Mouse (Mus musculus) lung, postnatal 0 days (tissue): ENCODE results near the gene Reep3. TPM values are rescaled to one million over a fixed set of nuclear protein-coding genes. Genes with fewer than 3 reads are reported as not detected.

Source experiments
- ATAC-seq: fragments of 200-750 bp; cut with Nextera tagmentation; 2 replicates; pipeline ENCODE4 v1.8.0; 2017; ENCODE audit warnings: moderate library complexity
- DNase-seq: peaks from one replicate; pipeline ENCODE4 v3.0.0-alpha.2; 2016; ENCODE audit warnings: low spot score
- H3K27ac ChIP-seq: fragments of 300-500 bp; sonication (generic); 2 replicates; pipeline ENCODE4 v1.5.1; 2014; ENCODE audit warnings: antibody characterized with exemption, mild to moderate bottlenecking, low read length, mixed read lengths
- H3K27me3 ChIP-seq: fragments of 300-500 bp; sonication (generic); replicated peaks from 2 replicates; pipeline ENCODE4 v1.6.1; 2014; ENCODE audit warnings: low read length, mixed read lengths; ENCODE audit not compliant: insufficient read depth
- H3K36me3 ChIP-seq: fragments of 300-500 bp; sonication (generic); 2 replicates; pipeline ENCODE4 v1.6.1; 2014; ENCODE audit warnings: low read length, mixed read lengths; ENCODE audit not compliant: insufficient read depth
- H3K4me1 ChIP-seq: fragments of 300-500 bp; sonication (generic); 2 replicates; pipeline ENCODE4 v1.6.1; 2014; ENCODE audit warnings: antibody characterized with exemption, low read depth, low read length, mixed read lengths; ENCODE audit not compliant: insufficient read depth
- H3K4me2 ChIP-seq: fragments of 300-500 bp; sonication (generic); replicated peaks from 2 replicates; pipeline ENCODE4 v1.6.1; 2014; ENCODE audit warnings: low read depth, mild to moderate bottlenecking, low read length, moderate library complexity, mixed read lengths
- H3K4me3 ChIP-seq: fragments of 300-500 bp; sonication (generic); 2 replicates; pipeline ENCODE4 v1.5.1; 2014; ENCODE audit warnings: low read depth, low read length
- H3K9ac ChIP-seq: fragments of 300-500 bp; sonication (generic); replicated peaks from 2 replicates; pipeline ENCODE4 v1.6.1; 2014; ENCODE audit warnings: low read depth, mild to moderate bottlenecking
- H3K9me3 ChIP-seq: fragments of 300-500 bp; sonication (generic); 2 replicates; pipeline ENCODE4 v1.6.1; 2016; ENCODE audit warnings: low read length, mixed read lengths
- CTCF ChIP-seq: IDR thresholded peaks from 2 replicates; pipeline ENCODE4 v1.5.1; 2016; ENCODE audit warnings: antibody characterized with exemption, mild to moderate bottlenecking
- EP300 ChIP-seq: IDR thresholded peaks from 2 replicates; pipeline ENCODE4 v1.6.1; 2016; ENCODE audit warnings: antibody characterized with exemption, mild to moderate bottlenecking, control low read depth
- WGBS: fragments of 180-500 bp; shearing (Covaris S2); extraction: QIAGEN DNeasy Blood & Tissue Kit; methylation state at CpG from one replicate; pipeline ENCODE4 v1.1.7; 2014; 5-methylcytosine and 5-hydroxymethylcytosine counted together
- polyA plus RNA-seq: library from polyadenylated mRNA; unstranded; fragments of >200 nt; fragmentation: Nextera tagmentation; extraction: Ambion mirVana; gene quantifications from 2 replicates; pipeline ENCODE4 v1.2.1, GENCODE M21; 2015

Reep3 gene
- polyA plus RNA-seq, 1 experiment from 2014 or later, result 38.4 TPM

DNA sequence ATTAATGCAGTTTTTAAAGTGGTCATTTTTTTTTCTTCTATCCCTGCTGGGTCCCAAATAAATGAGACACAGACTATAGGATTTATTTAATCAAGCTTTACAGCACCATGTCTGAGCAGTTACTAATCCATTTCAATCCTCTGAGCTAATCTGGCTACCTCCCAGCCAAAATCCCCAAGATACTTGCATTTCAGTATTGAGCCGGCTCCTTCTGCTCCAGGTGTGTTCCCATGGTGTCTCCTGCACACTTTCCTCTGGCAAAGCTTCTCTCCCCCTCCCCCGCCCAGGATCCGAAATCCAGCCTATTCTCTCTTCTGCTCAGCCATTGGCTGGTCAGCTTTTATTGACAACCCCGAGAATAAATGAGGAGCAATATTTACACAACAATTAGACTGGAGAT is 122.3 kb downstream of the Reep3 start:
- DNase-seq, result no peak
- no peaks in the 10 kb centered on the region for H3K4me1 ChIP-seq
- TF ChIP-seq CTCF (no peak), EP300 (no peak)
- no peak overlapping the region for H3K27ac ChIP-seq
- H3K9ac ChIP-seq, result no peak overlapping the region
- H3K9me3 ChIP-seq, result no peaks in the 10 kb centered on the region
- no peak for ATAC-seq
- no peaks in the 10 kb centered on the region for H3K36me3 ChIP-seq
- 76% methylated on average over 4 of the region's 4 CpGs for WGBS
- no peak overlapping the region for H3K4me3 ChIP-seq
- H3K27me3 ChIP-seq, result no peaks in the 10 kb centered on the region
- H3K4me2 ChIP-seq, result no peak overlapping the region

DNA sequence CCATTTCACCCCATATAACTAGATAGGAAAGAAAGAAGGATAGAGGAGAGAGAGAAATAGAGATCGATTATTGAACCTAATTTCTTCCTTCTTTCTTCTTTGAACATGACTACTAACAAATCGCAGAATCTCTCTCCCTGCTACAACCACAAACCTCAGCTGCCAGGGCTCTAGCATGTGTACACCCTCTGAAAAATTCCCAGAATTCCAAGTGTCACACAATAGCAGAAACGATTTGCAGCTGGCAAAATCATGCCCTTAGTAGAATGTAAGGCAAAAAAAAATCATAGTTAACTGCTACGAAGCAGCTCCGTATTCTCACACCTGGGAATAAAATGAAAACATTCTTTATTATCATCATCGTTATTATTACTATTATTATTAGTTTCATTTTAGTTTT is 122.9 kb downstream of the Reep3 start:
- Histone ChIP-seq H3K9me3 (no peaks in the 10 kb centered on the region), H3K36me3 (no peaks in the 10 kb centered on the region), H3K4me1 (no peaks in the 10 kb centered on the region), H3K9ac (no peak overlapping the region), H3K4me2 (no peak overlapping the region), H3K27me3 (no peaks in the 10 kb centered on the region), H3K4me3 (no peak overlapping the region), H3K27ac (no peak overlapping the region)
- WGBS, result 64% methylated on average over 6 of the region's 6 CpGs
- no peak for ATAC-seq
- DNase-seq, result peak; percentile 36
- no peak for TF ChIP-seq EP300
- no peak for TF ChIP-seq CTCF

- Histone ChIP-seq H3K9ac (no peak overlapping the region), H3K4me2 (no peak overlapping the region), H3K36me3 (no peaks in the 10 kb centered on the region), H3K27ac (no peak overlapping the region), H3K4me1 (no peaks in the 10 kb centered on the region), H3K9me3 (no peaks in the 10 kb centered on the region), H3K27me3 (no peaks in the 10 kb centered on the region), H3K4me3 (no peak overlapping the region)
- ATAC-seq (no peak), DNase-seq (no peak)
- TF ChIP-seq EP300 (no peak), CTCF (no peak)
- 48% methylated on average over 2 of the region's 2 CpGs for whole genome bisulfite sequencing
These were observed 123.5 kb downstream of the Reep3 start for GRCm38 (mm10) chr10:66973274-66973673.

DNA sequence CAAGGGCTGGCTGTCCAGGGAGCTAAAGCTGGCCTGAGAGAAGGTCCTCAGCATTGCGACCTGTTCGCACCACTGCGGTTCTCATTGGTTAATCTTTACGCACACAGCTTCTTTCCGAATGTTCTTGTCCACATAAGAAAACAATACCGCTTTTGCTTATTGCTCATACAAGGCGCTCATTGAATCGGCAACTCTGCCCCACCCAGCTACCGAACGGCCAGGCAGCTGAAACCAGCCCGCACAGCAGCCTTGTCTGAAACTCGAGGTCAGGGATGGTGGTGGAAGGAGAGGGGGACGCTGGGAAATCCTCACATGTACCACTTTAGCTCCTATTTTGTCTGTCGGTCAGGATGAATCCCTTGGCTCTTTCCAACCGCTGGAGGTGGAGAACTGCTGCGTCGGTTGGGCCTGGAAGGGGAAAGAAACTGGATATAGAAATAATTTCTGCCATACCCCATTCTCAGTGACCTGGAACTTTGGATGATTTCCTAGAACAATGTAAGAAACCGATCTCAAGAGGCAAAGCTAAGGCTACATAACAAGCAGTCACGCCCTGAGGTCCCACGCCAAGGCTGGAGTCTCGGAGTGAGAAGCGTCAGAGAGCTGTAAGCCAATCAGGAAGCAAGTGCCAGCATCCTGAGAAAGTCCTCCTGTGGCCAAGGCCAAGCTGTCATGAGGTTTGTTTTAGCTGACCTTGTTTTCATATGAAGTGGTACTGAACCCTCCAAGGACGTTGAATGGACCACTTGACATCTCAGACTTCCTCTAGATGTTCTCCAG is 126.2 kb downstream of the Reep3 start:
- H3K36me3 ChIP-seq, result no peaks in the 10 kb centered on the region
- 89% methylated on average over 23 of the region's 23 CpGs for WGBS
- ATAC-seq, result no peak

DNA sequence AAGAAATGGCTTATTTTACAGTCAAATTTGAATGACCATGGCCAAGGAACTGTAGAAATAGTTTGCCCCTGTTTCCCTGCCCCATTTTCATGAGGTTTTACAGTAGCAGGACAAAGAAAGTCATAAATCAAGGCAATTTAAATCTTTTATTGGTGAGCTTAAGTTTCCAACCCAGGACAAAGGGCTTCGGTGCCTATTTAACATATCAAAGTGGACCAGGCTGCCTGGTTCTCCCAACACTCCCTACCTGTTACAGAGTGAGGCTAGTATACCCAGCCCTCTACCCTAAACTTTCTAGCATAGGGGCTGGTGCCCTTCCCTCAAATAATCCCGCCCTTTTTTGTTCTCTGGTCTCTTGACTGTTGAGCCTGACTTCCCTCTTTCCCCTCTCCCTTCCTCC is 127.2 kb downstream of the Reep3 start:
- WGBS, result 80% methylated on average over 2 of the region's 2 CpGs
- H3K9me3 ChIP-seq, result no peaks in the 10 kb centered on the region; the same call in 1 of the 2 replicates
- H3K36me3 ChIP-seq, result no peaks in the 10 kb centered on the region
- no peak overlapping the region for H3K27ac ChIP-seq
- DNase-seq (no peak), ATAC-seq (no peak)
- H3K4me1 ChIP-seq, result no peaks in the 10 kb centered on the region
- no peak overlapping the region for H3K4me3 ChIP-seq
- no peaks in the 10 kb centered on the region for H3K27me3 ChIP-seq
- no peak overlapping the region for H3K4me2 ChIP-seq
- H3K9ac ChIP-seq, result no peak overlapping the region
- TF ChIP-seq CTCF (no peak), EP300 (no peak)

More for the DNA sequence above, 126.2 kb downstream of the Reep3 start:
- TF ChIP-seq EP300, result no peak
- no peak for TF ChIP-seq CTCF
- Histone ChIP-seq H3K9me3 (no peaks in the 10 kb centered on the region; the same call in 1 of the 2 replicates), H3K4me3 (no peak overlapping the region), H3K4me2 (no peak overlapping the region), H3K27me3 (no peaks in the 10 kb centered on the region), H3K27ac (no peak overlapping the region), H3K9ac (no peak overlapping the region), H3K4me1 (no peaks in the 10 kb centered on the region)
- DNase-seq, result no peak

GRCm38 (mm10) chr10:66969081-66969480 is 127.7 kb downstream of the Reep3 start:
- WGBS, result 80% methylated on average over 5 of the region's 5 CpGs
- H3K27ac ChIP-seq, result no peak overlapping the region
- no peak for DNase-seq

More at GRCm38 (mm10) chr10:66969081-66969480, 127.7 kb downstream of the Reep3 start:
- Histone ChIP-seq H3K4me1 (no peaks in the 10 kb centered on the region), H3K9ac (no peak overlapping the region), H3K4me2 (no peak overlapping the region), H3K9me3 (no peaks in the 10 kb centered on the region; the same call in 1 of the 2 replicates), H3K27me3 (no peaks in the 10 kb centered on the region), H3K36me3 (no peaks in the 10 kb centered on the region), H3K4me3 (no peak overlapping the region)
- TF ChIP-seq EP300 (no peak), CTCF (no peak)
- ATAC-seq, result no peak
